ENCODE assay signal across 15 mouse cellular contexts in genomic region chr6:113686551-113687125, GRCm38 (mm10). TPM values are rescaled to one million over a fixed set of nuclear protein-coding genes. Genes with fewer than 3 reads are reported as not detected.
DNase-seq lines count a peak whose midpoint lies in the region; ATAC-seq and TF ChIP-seq lines count a peak whose summit lies in the region.
"Had no signal": no experiment of that assay in that cellular context is flagged by ENCODE, and none has a peak within 500 bp of the region (broad histone marks: within the 10 kb centered on the region; RNA-seq: fewer than 3 reads in every experiment).

No protein-coding gene starts in this region.

- peak overlapping the region; percentile 12 for H3K27ac ChIP-seq in heart, embryonic 10.5 days
- peak overlapping the region; percentile 87 for H3K27ac ChIP-seq in ES-E14 (ENCODE audit: insufficient read depth, low read depth, low read length, poor library complexity, severe bottlenecking)
- H3K27ac ChIP-seq in intestine, embryonic 15.5 days: peak overlapping the region; percentile 73
- H3K27ac ChIP-seq in hindbrain, embryonic 13.5 days: no peak overlapping the region
- H3K27ac ChIP-seq: limb, embryonic 13.5 days; midbrain, embryonic 10.5 days had no signal

- H3K36me3 ChIP-seq in heart, embryonic 10.5 days: peaks cover 12% of the 10 kb centered on the region; the same call in 1 of the 2 replicates
- H3K36me3 ChIP-seq in ES-E14 (ENCODE audit: control insufficient read depth, insufficient read depth, low read length, poor library complexity, severe bottlenecking): no peaks in the 10 kb centered on the region
- no peaks in the 10 kb centered on the region for H3K36me3 ChIP-seq in intestine, embryonic 15.5 days
- no peaks in the 10 kb centered on the region for H3K36me3 ChIP-seq in hindbrain, embryonic 13.5 days
- H3K36me3 ChIP-seq: limb, embryonic 13.5 days; midbrain, embryonic 10.5 days had no signal

- no peak for DNase-seq in heart, embryonic 10.5 days (ENCODE audit: low spot score)
- DNase-seq in heart, adult 8-10 months (ENCODE audit: low spot score): no peak
- peak; percentile 39 for DNase-seq in ES-E14 (ENCODE audit: low read depth, low spot score)
- DNase-seq in lung, postnatal 14 days: peak; percentile 44
- DNase-seq in left cerebral cortex, postnatal 14 days (ENCODE audit: low spot score in 2 of 2): no peak
- DNase-seq: adrenal gland, postnatal 10 days had no signal

- no peak overlapping the region for H3K4me3 ChIP-seq in heart, embryonic 10.5 days
- peak overlapping the region; percentile 35 to 50 for H3K4me3 ChIP-seq in ES-E14 (ENCODE audit: insufficient read depth in 1 of 2, low read depth in 1 of 2, low read length in 2 of 2, poor library complexity in 1 of 2, severe bottlenecking in 1 of 2)
- peak overlapping the region; percentile 5; the same call in 1 of the 2 replicates for H3K4me3 ChIP-seq in intestine, embryonic 15.5 days (replicated peaks)
- no peak overlapping the region for H3K4me3 ChIP-seq in hindbrain, embryonic 13.5 days
- H3K4me3 ChIP-seq: erythroblast, embryonic 14.5 days; limb, embryonic 13.5 days; midbrain, embryonic 10.5 days had no signal

- no peaks in the 10 kb centered on the region for H3K9me3 ChIP-seq in heart, embryonic 10.5 days
- no peaks in the 10 kb centered on the region for H3K9me3 ChIP-seq in ES-E14 (ENCODE audit: control insufficient read depth, insufficient read depth, low read depth, low read length)
- H3K9me3 ChIP-seq in intestine, embryonic 15.5 days: no peaks in the 10 kb centered on the region
- H3K9me3 ChIP-seq in hindbrain, embryonic 13.5 days: no peaks in the 10 kb centered on the region
- H3K9me3 ChIP-seq: limb, embryonic 13.5 days; midbrain, embryonic 10.5 days had no signal

- H3K4me1 ChIP-seq in heart, embryonic 10.5 days: peaks cover 42% of the 10 kb centered on the region
- peaks cover 7 to 32% of the 10 kb centered on the region in 2 experiments for H3K4me1 ChIP-seq in ES-E14 (ENCODE audit: control insufficient read depth in 2 of 2, insufficient read depth in 2 of 2, low read length in 2 of 2, poor library complexity in 1 of 2)
- H3K4me1 ChIP-seq in intestine, embryonic 15.5 days (replicated peaks): peaks cover 16% of the 10 kb centered on the region
- H3K4me1 ChIP-seq in hindbrain, embryonic 13.5 days (replicated peaks): peaks cover 15% of the 10 kb centered on the region

- in situ Hi-C loops in ES-E14 (cut with MboI; ENCODE audit: low sequenced_read_pairs in 2 of 2, unreplicated experiment in 2 of 2): no loop called here

- H3K27me3 ChIP-seq in heart, embryonic 10.5 days (ENCODE audit: insufficient read depth, poor library complexity, severe bottlenecking): no peaks in the 10 kb centered on the region
- no peaks in the 10 kb centered on the region for H3K27me3 ChIP-seq in intestine, embryonic 15.5 days (replicated peaks)
- no peaks in the 10 kb centered on the region for H3K27me3 ChIP-seq in hindbrain, embryonic 13.5 days
- H3K27me3 ChIP-seq: limb, embryonic 13.5 days had no signal

- intact Hi-C loops in left cerebral cortex, postnatal 14 days (cut with DNase I): no loop called here

- peak; percentile 44 for ATAC-seq in intestine, embryonic 15.5 days
- no peak for ATAC-seq in hindbrain, embryonic 13.5 days (ENCODE audit: low FRiP score)
- ATAC-seq in megakaryocyte progenitor cell, adult 5-6 weeks (replicated peaks; ENCODE audit: poor library complexity): no peak
- ATAC-seq: inflammation-experienced regulatory T-cells, adult 6 months had no signal

- H3K9ac ChIP-seq in ES-E14 (ENCODE audit: insufficient read depth, low read depth, low read length, poor library complexity, severe bottlenecking): peak overlapping the region; percentile 51
- no peak overlapping the region; the same call in 1 of the 2 replicates for H3K9ac ChIP-seq in intestine, embryonic 15.5 days
- no peak overlapping the region for H3K9ac ChIP-seq in hindbrain, embryonic 13.5 days
- H3K9ac ChIP-seq: limb, embryonic 13.5 days had no signal

- 45% methylated on average over 8 of the region's 8 CpGs for WGBS in heart, embryonic 10.5 days
- 43% methylated on average over 8 of the region's 8 CpGs for WGBS in intestine, embryonic 15.5 days
- WGBS in hindbrain, embryonic 13.5 days: 44% methylated on average over 8 of the region's 8 CpGs

- peak overlapping the region; percentile 30 for H3K4me2 ChIP-seq in intestine, embryonic 15.5 days (replicated peaks)
- H3K4me2 ChIP-seq in hindbrain, embryonic 13.5 days: no peak overlapping the region
- H3K4me2 ChIP-seq: limb, embryonic 13.5 days had no signal

TF ChIP-seq in ES-E14, 5 proteins besides CTCF, POLR2A, EP300 and RAD21:
- TF ChIP-seq ZNF384 (IDR thresholded peaks at IDR 0.05; ENCODE audit: low read depth, low read length): no peak
- no peak for TF ChIP-seq MAFK (IDR thresholded peaks at IDR 0.05; ENCODE audit: insufficient read depth, low read depth, low read length)
- TF ChIP-seq CHD2 (IDR thresholded peaks at IDR 0.05; ENCODE audit: low read depth, low read length): no peak
- TF ChIP-seq ZC3H11A (IDR thresholded peaks at IDR 0.05; ENCODE audit: borderline replicate concordance, low read depth, low read length): no peak
- no peak for TF ChIP-seq HCFC1 (IDR thresholded peaks at IDR 0.05; ENCODE audit: borderline replicate concordance, insufficient read depth, low read length)

RNA-seq across cellular contexts. Expression of gene Tatdn2, which starts 10.2 kb away (rescaled TPM):
- 0.70 and 0.84 TPM in 2 replicates for polyA plus RNA-seq in heart, embryonic 10.5 days (2016; fragmentation: Nextera tagmentation; extraction: Ambion mirVana)
- 10 to 100 TPM; 65.8 to 83.6 (median 69.8) TPM for total RNA-seq in heart, adult 8-10 months (2022)
- total RNA-seq in ES-E14 (2012; rRNA removed): 62.6 and 70.6 TPM in 2 replicates
- polyA plus RNA-seq in intestine, embryonic 15.5 days (2015; fragmentation: Nextera tagmentation; extraction: Ambion mirVana): 0.97 and 1.2 TPM in 2 replicates
- polyA plus RNA-seq in hindbrain, embryonic 13.5 days (2015; fragmentation: Nextera tagmentation; extraction: Ambion mirVana): 0.72 and 0.83 TPM in 2 replicates
- total RNA-seq in megakaryocyte progenitor cell, adult 5-6 weeks (2015): 21.3 and 24.4 TPM in 2 replicates
- 108 and 112 TPM in 2 replicates for total RNA-seq in megakaryocyte progenitor cell, adult 5-6 weeks (2017)
- total RNA-seq in left cerebral cortex, postnatal 14 days (2021): 10 to 100 TPM; 70.4 to 71.4 TPM

RNA-seq across cellular contexts. Expression of gene Ghrl, which starts 33.0 kb away (rescaled TPM):
- 1.5 TPM in 1 of 2 replicates, not detected in the other for polyA plus RNA-seq in heart, embryonic 10.5 days (2016; fragmentation: Nextera tagmentation; extraction: Ambion mirVana)
- total RNA-seq in heart, adult 8-10 months (2022): not detected
- 1.8 and 2.3 TPM in 2 replicates for total RNA-seq in ES-E14 (2012; rRNA removed)
- 103 and 125 TPM in 2 replicates for polyA plus RNA-seq in intestine, embryonic 15.5 days (2015; fragmentation: Nextera tagmentation; extraction: Ambion mirVana)
- 0.29 TPM in 1 of 2 replicates, not detected in the other for polyA plus RNA-seq in hindbrain, embryonic 13.5 days (2015; fragmentation: Nextera tagmentation; extraction: Ambion mirVana)
- total RNA-seq in megakaryocyte progenitor cell, adult 5-6 weeks (2015): 0.32 TPM in 1 of 2 replicates, not detected in the other
- 0.17 and 2.2 TPM in 2 replicates for total RNA-seq in megakaryocyte progenitor cell, adult 5-6 weeks (2017)
- not detected for total RNA-seq in left cerebral cortex, postnatal 14 days (2021)
- total RNA-seq: adrenal gland, postnatal 10 days had no signal
- polyA plus RNA-seq: erythroblast, embryonic 14.5 days; heart, postnatal 0 days; midbrain, embryonic 10.5 days; neural tube, embryonic 11.5 days had no signal

RNA-seq across cellular contexts. Expression of gene Irak2, which starts 48.4 kb away (rescaled TPM):
- 12.5 TPM in 2 replicates for polyA plus RNA-seq in heart, embryonic 10.5 days (2016; fragmentation: Nextera tagmentation; extraction: Ambion mirVana)
- total RNA-seq in heart, adult 8-10 months (2022): 10 to 100 TPM in 2 of 4 experiments, 1 to 10 TPM in 2; 8.1 to 13.5 (median 10.6) TPM
- total RNA-seq in ES-E14 (2012; rRNA removed): 12.6 and 22.0 TPM in 2 replicates
- polyA plus RNA-seq in intestine, embryonic 15.5 days (2015; fragmentation: Nextera tagmentation; extraction: Ambion mirVana): 11.0 and 13.9 TPM in 2 replicates
- 1.7 and 2.1 TPM in 2 replicates for polyA plus RNA-seq in hindbrain, embryonic 13.5 days (2015; fragmentation: Nextera tagmentation; extraction: Ambion mirVana)
- 4.9 and 10.8 TPM in 2 replicates for total RNA-seq in megakaryocyte progenitor cell, adult 5-6 weeks (2015)
- total RNA-seq in megakaryocyte progenitor cell, adult 5-6 weeks (2017): 20.9 and 30.4 TPM in 2 replicates
- 10 to 100 TPM; 19.5 to 23.5 TPM for total RNA-seq in left cerebral cortex, postnatal 14 days (2021)

RNA-seq across cellular contexts. Expression of gene Sec13, which starts 53.9 kb away (rescaled TPM):
- polyA plus RNA-seq in heart, embryonic 10.5 days (2016; fragmentation: Nextera tagmentation; extraction: Ambion mirVana): 288 and 313 TPM in 2 replicates
- 10 to 100 TPM; 68.8 to 72.3 (median 71.1) TPM for total RNA-seq in heart, adult 8-10 months (2022)
- 140 and 187 TPM in 2 replicates for total RNA-seq in ES-E14 (2012; rRNA removed)
- 254 and 276 TPM in 2 replicates for polyA plus RNA-seq in intestine, embryonic 15.5 days (2015; fragmentation: Nextera tagmentation; extraction: Ambion mirVana)
- polyA plus RNA-seq in hindbrain, embryonic 13.5 days (2015; fragmentation: Nextera tagmentation; extraction: Ambion mirVana): 216 and 218 TPM in 2 replicates
- 113 and 148 TPM in 2 replicates for total RNA-seq in megakaryocyte progenitor cell, adult 5-6 weeks (2015)
- total RNA-seq in megakaryocyte progenitor cell, adult 5-6 weeks (2017): 157 and 159 TPM in 2 replicates
- 10 to 100 TPM; 75.4 to 78.0 TPM for total RNA-seq in left cerebral cortex, postnatal 14 days (2021)

Comparison
In these comparisons a context has a peak if more than half of its experiments do, and no peak if none do; other contexts are left out.
1. DNase-seq: peak in ES-E14 (single experiment) and lung, postnatal 14 days (single experiment); none in heart, embryonic 10.5 days (single experiment), heart, adult 8-10 months (single experiment) and left cerebral cortex, postnatal 14 days (0 of 2).
2. H3K4me3 ChIP-seq: peak in ES-E14 (2 of 2) and intestine, embryonic 15.5 days (single experiment); none in heart, embryonic 10.5 days (single experiment) and hindbrain, embryonic 13.5 days (single experiment).